Mouse (Mus musculus) stomach, embryonic 14.5 days (tissue): ENCODE results near the gene Olfr132. TPM values are rescaled to one million over a fixed set of nuclear protein-coding genes. Genes with fewer than 3 reads are reported as not detected.

Source experiments
- polyA plus RNA-seq: library from polyadenylated mRNA; unstranded; fragments of >200 nt; fragmentation: Nextera tagmentation; extraction: Ambion mirVana; gene quantifications from 2 replicates; pipeline ENCODE4 v1.2.1, GENCODE M21; 2014

Olfr132 gene
- polyA plus RNA-seq, 1 experiment from 2014 or later = not detected

Other genes starting within 250 kb of the Olfr132 start
- gene Olfr127, start 234.1 kb downstream of the Olfr132 start, polyA plus RNA-seq = not detected in 2 replicates
- gene Olfr128, start 214.0 kb downstream of the Olfr132 start, polyA plus RNA-seq = not detected in 2 replicates
- gene Olfr761, start 181.4 kb downstream of the Olfr132 start, polyA plus RNA-seq = not detected in 2 replicates
- gene Olfr129, start 74.4 kb downstream of the Olfr132 start, polyA plus RNA-seq = not detected in 2 replicates
- not detected in 2 replicates for gene Olfr130, start 70.6 kb downstream of the Olfr132 start, polyA plus RNA-seq
- gene Olfr131, start 45.8 kb downstream of the Olfr132 start, polyA plus RNA-seq = not detected in 2 replicates
- gene Olfr133, start 10.8 kb upstream of the Olfr132 start, polyA plus RNA-seq = not detected in 2 replicates
- gene Olfr134, start 36.9 kb upstream of the Olfr132 start, polyA plus RNA-seq = not detected in 2 replicates
- gene Olfr135, start 69.8 kb upstream of the Olfr132 start, polyA plus RNA-seq = not detected in 2 replicates
- gene Olfr138, start 126.5 kb upstream of the Olfr132 start, polyA plus RNA-seq = not detected in 2 replicates
- not detected in 2 replicates for gene Olfr137, start 173.0 kb upstream of the Olfr132 start, polyA plus RNA-seq
- gene Olfr136, start 195.3 kb upstream of the Olfr132 start, polyA plus RNA-seq = not detected in 2 replicates